Mouse (Mus musculus): ENCODE measurements around the gene Rbp7.
"Not testable (repeated sequence)": the region's sequence is repeated elsewhere in the genome, so short reads cannot be mapped to it uniquely, and the experiment has no call there.

Gene Rbp7

GRCm38 (mm10) chr4:149457163-149457562 lies 2.4 kb upstream of the Rbp7 start:
- DNase-seq (ENCODE audit: low spot score): not testable (repeated sequence)

GRCm38 (mm10) chr4:149454263-149454662 lies 515 bp downstream of the Rbp7 start:
- no peak for DNase-seq (ENCODE audit: low spot score)

DNA sequence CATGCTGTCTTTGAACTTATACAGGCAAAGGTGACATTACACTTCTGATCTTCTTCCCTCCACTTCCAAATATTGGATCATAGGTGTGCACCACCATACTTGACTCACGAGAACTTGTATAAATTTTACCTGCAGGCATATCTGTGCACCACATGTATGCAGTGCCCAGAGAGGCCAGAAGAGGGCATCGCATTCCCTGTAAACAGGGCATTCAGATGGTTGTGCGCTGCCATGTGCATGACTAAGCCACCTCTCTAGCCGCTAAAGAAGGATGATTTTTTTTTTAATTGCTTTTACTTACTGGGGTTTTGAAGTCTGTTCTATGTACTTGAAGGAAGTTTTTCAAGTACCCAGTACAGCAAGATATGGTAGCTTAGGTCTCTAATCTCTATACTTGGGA lies 1.1 kb downstream of the Rbp7 start:
- DNase-seq (ENCODE audit: low spot score): peak; percentile 45

DNA sequence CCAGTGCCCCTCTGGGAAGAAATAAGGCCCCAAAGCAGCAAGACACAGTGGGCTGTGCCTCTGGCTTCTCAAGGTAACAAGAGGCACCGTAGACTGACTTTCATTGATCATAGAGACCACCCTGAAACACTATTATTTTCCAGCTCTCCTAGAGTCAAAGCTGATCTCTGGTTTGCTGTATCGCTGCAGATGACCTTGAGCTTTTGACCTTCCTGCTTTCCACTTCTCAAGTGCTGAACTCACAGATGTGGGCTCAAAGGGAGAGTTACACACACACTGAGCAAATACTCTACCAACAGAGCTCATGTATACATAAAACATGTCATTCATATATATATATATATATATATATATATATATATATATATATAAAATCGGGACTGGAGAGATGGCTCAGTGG lies 4.1 kb downstream of the Rbp7 start:
- DNase-seq (ENCODE audit: low spot score): no peak

DNA sequence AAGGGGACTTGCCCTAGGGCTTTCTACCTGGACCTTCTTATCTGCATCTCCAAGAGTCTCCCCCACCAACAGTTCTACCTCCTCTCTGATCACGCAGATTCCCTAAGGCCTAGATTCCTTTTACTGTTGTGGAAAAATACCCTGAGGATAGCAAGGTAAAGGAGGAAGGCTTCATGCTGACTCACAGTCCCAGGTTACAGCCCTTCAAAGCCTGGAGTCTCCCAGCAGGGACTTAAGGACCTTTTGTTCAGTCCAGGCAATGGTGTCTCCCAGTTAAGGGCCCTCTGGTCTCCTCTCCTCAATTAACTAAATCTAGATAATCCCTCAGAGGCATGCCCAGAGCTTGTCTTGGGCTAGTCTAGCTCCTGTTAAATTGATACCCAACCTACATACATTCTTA lies 8.5 kb downstream of the Rbp7 start:
- no peak for DNase-seq (ENCODE audit: low spot score)

GRCm38 (mm10) chr4:149445868-149446267 lies 8.9 kb downstream of the Rbp7 start:
- peak; percentile 89 for DNase-seq (ENCODE audit: low spot score)

- DNase-seq (ENCODE audit: low spot score): peak; percentile 97
Observed at GRCm38 (mm10) chr4:149444964-149445701, 9.6 kb downstream of the Rbp7 start.

GRCm38 (mm10) chr4:149444465-149444864 lies 10.3 kb downstream of the Rbp7 start:
- peak; percentile 46 for DNase-seq (ENCODE audit: low spot score)

GRCm38 (mm10) chr4:149442436-149442835 lies 12.3 kb downstream of the Rbp7 start:
- no peak for DNase-seq (ENCODE audit: low spot score)

GRCm38 (mm10) chr4:149440576-149440975 lies 14.2 kb downstream of the Rbp7 start:
- DNase-seq (ENCODE audit: low spot score): no peak

DNA sequence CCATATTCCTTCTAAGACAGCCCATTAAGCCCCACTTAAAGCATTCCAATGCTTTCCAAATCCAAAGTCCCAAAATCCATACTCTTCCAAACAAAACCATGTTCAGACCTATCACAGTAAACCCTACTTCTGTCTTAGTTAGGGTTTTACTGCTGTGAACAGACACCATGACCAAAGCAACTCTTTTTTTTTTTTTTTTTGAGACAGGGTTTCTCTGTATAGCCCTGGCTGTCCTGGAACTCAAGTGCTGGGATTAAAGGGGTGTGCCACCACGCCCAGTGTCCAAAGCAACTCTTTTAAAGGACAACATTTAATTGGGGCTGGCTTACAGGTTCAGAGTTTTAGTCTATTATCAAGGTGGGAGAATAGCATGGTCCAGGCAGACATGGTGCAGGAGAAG lies 22.9 kb downstream of the Rbp7 start:
- DNase-seq (ENCODE audit: low spot score): not testable (repeated sequence)

GRCm38 (mm10) chr4:149429592-149429991 lies 25.2 kb downstream of the Rbp7 start:
- no peak for DNase-seq (ENCODE audit: low spot score)

DNA sequence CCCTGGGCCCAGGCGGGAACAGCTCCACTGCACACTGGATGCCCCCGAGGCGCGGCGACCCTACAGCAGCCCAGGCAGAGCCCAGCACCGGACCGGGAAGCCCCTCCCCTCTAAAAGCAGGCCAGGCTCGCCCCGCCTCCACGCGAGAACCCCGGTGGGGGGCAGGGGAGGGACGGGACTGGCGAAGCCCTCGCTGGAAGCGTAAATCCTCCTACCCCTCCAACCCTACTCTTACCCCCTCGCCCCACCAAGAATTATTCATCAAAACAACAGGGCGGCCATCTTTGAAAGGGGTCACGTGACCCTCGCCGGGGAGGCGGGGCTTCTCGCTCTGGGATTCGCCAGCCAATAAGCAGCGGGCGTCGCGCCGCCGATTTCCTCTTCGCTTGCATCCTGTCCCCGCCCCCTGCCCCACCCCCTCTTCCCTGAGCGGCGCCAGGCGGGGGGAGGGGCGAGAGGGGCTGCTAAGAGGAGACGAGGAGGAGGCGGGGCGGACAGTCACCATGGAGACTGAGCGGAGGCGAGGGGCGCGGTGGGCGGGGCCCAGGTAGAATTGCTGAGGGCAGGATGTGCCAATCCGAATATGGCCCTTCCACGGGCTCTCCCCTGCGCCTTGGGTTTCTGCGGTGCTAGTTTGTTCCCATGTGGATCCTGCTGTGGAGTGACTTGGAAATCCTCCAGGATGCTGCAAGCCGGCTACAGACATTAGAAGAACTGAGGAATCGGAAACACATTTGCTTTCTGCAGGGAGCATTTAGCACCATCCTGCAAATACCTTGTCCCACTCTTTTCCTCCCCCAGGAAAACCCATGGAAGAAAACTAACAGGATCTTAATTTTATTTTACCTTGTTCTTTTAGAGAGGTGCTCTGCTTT lies 28.2 kb downstream of the Rbp7 start, which contains the start of gene Ube4b:
Ube4b (minus strand) TSS at position 425 of the 875 bp plus-strand sequence.
- DNase-seq (ENCODE audit: low spot score): peak; percentile 100

DNA sequence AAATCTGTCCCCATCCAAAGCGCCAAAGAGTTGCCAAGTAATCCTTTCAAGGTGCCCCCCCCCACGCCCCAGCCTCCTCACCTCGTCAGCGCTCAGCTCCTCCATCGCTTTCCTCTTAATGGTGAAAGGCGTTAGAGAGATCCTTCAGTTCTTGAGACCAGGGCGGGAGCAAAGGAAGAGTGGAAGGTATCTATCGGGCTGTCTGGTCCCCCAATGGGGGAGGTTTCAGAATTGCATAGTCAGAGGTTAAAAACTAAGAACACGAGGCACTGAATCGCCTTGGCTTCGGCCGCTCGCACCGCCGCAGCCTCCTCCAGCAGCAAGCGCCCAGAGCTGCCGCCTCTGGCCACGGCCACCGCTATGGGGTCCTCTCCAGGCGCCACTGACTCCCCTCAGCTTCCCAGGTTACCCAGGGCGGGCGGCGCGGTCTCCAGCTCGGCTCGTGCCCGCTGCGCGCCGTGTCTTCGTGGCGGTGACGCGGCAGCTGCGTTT lies 28.9 kb downstream of the Rbp7 start:
- DNase-seq (ENCODE audit: low spot score): peak; percentile 62

GRCm38 (mm10) chr4:149424755-149425154 lies 30.0 kb downstream of the Rbp7 start:
- DNase-seq (ENCODE audit: low spot score): peak; percentile 46

DNA sequence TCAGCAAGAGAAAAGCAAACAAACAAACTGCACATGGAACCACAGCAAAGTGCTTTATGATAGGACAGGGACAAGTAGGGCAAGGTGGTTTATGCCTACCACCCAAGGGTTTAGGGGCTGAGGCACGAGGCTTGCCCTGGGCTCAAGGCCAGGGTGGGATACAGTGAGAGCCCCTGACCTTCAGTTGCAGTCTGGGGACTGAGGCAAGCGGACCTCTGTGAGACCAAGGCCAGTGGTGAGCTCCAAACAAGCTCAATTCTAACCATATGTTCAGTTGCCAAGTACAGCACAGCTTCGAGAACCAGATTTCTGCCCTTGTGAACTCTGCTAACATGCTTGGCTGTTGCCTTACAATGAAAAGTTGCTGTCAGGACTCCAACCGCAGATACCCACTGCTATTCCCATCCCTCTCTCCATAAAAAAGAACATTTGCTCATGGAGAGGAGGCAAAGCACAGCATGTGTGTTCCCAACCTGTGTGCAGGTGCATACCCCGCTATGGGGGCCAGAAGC lies 36.9 kb downstream of the Rbp7 start:
- no peak for DNase-seq (ENCODE audit: low spot score)

GRCm38 (mm10) chr4:149416986-149417385 lies 37.8 kb downstream of the Rbp7 start:
- no peak for DNase-seq (ENCODE audit: low spot score)

GRCm38 (mm10) chr4:149416417-149416816 lies 38.4 kb downstream of the Rbp7 start:
- DNase-seq (ENCODE audit: low spot score): no peak

DNA sequence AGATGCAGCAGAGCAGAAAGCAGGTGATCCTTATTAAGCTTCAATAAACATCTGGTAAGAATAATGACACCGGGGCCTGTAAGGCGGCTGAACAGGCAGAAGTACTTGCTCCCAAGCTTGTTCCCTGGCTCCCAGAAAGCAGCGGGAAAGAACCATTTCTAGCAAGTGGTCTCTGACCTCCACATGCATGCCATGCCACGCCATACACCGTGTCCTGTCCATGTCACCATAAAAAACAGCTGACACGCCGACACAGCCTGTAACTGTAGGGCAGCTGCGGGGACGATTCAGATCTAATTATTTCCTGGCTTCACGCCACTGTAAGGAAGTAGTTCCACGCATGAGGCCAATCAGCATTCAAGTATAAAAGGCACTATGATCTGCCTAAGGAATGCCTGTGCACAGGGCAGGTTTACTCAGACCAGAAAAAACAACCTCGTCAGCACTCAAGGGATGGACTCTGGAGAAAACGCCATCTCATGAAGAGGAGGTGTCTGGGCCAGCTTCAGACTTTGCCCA lies 39.1 kb downstream of the Rbp7 start:
- DNase-seq (ENCODE audit: low spot score): peak; percentile 53

GRCm38 (mm10) chr4:149414259-149414658 lies 40.5 kb downstream of the Rbp7 start:
- no peak for DNase-seq (ENCODE audit: low spot score)

DNA sequence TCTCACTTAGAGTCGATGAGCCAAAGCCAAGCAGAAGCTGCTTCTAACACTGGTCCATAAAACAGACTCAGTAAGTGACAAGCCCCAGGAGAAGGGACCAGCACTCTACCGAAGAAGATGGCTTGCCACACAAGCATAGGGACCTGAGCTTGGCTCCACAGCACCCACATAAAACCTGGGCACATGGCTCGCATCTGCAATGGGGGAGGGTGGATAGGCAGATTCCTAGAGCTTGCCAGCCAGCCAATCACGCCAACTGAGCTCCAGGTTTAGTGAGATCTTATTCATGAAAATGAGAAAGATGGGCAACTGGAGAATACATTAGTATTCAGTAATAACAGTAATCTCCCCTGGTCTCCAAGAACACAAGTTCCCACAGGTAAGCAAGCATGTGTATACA lies 45.0 kb downstream of the Rbp7 start:
- no peak for DNase-seq (ENCODE audit: low spot score)

DNA sequence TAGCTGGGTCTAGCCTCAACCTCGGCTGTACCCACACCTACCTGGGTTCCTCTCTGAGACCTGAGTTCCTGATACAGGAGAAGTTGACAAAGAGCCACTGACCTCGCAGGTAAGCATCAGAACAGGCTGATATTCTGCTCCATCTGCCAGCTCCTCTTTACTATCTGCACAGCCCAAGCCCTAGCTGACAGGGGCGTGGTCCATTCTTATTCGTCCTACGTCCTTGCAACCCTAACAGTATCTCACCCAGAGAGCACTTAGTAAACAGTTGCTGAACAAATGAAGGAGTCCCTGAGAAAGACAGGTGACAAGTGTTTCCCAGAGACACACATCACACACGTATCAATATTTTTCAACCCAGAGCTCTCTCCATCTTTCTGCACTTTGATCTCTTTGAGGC lies 46.4 kb downstream of the Rbp7 start:
- no peak for DNase-seq (ENCODE audit: low spot score)

GRCm38 (mm10) chr4:149407461-149407860 lies 47.3 kb downstream of the Rbp7 start:
- DNase-seq (ENCODE audit: low spot score): no peak

Data from embryo, embryonic 10.5 days (tissue).